Mouse (Mus musculus): Measurements from ENCODE around the gene Map1lc3a.

Gene Map1lc3a

DNA sequence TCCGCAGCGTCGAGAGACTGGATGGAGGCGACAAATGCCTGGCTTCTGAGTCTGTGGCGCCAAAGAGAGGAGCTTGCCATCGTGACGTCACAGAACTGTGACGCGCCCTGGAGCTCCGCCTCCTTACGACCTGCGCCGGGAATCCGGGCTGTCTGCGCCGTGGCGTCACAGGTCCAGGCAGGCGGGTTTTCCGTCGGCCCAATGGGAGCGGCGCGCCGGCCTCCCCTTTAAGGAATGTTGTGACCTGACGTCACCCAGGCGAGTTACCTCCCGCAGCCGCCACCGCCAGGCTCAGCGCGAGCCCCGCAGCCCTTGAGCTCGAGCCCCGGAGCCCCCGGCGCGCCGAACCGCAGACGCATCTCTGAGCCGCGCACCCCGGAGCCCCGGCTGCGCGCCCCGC lies at the start of gene Map1lc3a:
TSS of gene Map1lc3a (plus strand) at position 103 of the 400 bp plus-strand sequence.
- peak; percentile 94 for DNase-seq (ENCODE audit: low spot score)

DNA sequence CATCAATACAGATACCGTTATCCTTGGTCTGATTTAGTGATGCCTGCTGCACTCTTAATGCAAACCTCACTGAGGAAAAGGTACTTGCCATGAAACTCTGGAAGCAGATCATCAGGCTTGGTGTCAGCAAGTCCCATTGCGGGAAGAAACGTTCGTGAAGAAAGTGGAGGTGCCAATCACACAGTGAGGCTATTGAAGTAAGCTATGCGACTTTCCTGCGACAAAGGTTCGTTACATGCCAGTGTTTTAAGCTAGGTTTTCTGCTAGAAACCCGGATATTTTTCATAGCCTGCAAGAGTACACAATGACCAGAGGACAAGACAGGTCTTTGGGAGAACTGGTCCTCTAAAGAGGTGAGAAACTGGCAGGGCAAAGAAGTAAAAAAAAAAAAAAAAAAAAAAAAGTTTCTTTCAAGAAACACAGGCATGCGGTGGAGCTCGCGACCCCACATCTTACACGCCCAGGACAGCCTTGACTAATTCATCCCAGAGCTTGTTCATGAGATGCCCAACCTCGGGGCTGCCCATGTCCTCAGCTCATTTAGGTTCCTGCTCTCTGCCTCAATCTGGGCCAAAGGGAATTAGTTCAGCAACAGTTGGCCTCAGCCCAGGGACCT lies 40.2 kb upstream of the Map1lc3a start:
- DNase-seq (ENCODE audit: low spot score), result no peak

DNA sequence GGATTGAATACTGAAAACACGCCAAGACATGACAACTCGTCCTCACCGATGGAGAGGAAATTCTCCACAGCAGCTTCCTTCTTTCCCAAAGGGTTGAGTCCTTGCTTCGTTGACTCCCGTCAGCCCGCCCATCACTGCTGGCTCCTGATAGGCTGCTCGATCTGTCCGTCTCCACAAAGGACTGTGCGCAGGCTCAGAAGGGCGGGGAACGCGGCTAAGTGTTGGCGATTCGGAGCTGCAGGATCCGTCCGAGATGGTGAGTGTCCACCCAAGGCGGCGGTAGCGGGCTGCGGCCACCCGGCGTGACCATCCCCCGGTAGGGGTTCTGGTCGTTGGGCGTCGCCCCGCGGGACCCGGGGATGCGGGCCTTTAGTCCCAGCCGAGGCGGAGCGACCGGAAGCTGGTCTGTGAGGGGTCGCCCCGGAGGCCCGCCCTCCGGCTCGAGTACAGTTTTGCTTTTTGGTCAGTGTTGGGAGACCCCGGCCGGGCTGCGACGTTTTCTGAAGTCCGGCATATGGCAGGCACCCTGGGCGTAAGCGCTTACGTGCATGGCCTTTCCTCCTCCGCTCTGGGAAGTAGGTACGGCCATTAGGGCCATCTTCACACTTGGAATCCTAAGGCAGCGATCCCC lies 39.6 kb upstream of the Map1lc3a start, which contains the start of gene Dynlrb1:
TSS of gene Dynlrb1 (plus strand) at position 172 of the 631 bp plus-strand sequence.
- DNase-seq (ENCODE audit: low spot score), result peak; percentile 99

DNA sequence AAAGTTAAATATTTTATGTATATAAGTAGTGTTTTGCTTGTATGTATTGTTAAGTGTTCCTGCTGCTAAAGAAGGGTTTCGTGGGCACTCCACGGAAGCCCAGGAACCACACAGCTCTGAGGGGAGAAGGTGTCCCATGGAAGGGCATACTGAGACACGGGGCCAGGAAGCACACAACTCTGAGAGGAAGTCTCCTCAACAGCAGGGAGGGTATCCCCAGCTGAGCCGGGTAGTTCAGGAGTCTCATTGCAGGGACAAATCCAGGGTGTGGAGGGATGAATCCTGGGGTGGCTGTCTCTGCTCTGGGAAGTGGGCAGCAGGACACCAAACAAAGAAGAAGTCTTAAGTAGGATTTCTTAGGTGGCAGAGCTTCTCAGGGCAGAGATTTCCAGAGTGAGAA lies 38.8 kb upstream of the Map1lc3a start:
- DNase-seq (ENCODE audit: low spot score), result no peak

DNA sequence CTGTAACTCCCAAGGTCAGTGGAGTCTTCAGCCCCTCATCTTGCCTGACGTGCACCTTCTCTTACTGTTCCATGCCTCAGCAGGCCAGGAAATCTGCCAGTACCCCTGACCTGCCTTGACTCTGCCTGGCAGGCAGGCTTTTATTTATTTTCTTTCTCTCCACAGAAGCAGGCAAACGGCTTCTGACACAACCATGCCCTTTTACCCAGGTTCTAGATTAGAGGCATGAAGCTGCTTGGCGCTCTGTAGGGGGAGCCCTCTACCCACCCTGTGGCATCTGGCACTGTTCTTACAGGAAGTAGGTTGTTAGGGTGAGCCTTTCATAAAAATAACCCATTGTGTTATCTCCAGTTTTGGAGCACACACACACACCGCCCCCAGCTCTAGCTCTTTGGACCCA lies 35.2 kb upstream of the Map1lc3a start:
- DNase-seq (ENCODE audit: low spot score), result no peak

DNA sequence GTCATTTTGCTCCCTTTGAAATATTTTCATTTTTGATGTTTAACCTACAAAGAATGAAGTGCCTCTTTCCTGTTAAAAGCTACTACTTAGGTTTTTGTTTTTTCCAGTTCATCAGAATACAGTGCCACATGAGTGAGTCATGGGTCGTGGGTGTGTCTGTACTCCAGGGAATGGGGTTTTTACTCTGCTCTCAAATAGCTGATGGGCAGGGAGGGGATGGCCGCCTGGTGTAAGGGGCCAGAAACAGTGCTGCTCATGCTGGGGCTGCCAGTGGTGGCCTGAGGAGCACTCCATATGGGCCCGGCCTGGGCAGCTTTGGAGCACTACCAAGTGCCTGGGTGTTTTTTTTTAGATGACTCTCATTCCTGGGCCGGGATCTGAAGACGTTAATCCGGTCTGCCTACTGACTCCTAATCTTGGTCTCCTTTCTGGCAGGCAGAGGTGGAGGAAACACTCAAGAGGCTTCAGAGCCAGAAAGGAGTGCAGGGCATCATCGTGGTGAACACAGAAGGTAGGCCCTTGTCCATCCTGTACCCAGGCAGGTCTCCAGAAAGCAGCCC lies 33.7 kb upstream of the Map1lc3a start:
- no peak for DNase-seq (ENCODE audit: low spot score)

DNA sequence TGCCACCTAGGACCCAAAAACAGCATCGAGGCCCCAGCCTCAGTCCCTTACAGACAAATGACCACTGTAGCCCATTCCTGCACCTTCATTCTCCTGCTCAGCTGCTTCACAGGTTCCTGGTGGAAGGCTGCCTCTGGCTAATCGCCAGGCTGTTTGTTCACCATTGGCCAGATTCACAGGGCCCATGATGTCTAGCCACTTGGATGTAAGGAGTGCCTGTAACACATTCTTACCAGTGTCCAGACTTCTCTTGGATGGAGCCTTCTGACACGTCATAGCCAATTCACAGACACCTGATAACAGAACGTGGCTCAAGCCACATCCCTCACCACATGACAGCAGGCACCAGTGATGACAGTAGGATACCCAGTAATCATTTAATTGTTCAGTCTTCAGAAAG lies 29.9 kb upstream of the Map1lc3a start:
- DNase-seq (ENCODE audit: low spot score), result no peak

DNA sequence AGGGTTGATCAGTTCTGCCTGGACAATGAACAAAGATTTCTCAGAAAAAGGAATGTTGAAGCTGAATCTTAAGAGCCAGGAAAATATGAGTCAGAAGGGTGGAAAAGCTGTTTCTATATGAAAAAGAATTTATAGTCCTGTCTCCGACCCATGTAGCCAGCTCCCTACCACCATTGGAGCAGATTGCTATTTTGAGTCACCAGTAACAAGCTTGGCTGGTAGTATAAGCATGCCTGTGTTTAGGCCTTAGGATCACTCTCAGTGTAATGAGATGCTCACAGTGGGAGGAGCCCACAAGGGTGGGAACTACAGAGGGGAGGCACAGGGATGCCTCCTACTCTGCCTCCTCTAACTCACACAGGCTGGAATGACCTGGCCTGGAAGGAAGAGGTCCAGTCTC lies 27.9 kb upstream of the Map1lc3a start:
- DNase-seq (ENCODE audit: low spot score), result no peak

DNA sequence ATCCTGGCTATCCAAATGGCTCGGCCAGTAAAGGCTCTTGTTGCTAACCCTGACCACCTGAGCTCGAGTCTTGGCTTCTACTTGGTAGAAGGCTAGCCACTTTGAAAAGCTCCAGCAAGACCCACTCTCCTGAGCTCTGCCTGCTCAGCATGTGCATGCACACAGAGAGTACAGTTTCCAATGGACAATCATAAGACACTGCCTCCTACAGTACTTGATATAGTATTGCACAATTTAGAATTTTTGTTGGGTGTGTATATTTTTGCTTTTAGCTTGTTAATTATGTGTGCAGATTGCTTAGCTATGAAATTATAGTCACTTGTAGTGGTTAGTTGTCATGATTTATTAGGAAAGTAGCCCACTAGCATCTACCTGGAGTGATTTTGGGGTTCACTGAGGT lies 27.4 kb upstream of the Map1lc3a start:
- no peak for DNase-seq (ENCODE audit: low spot score)

DNA sequence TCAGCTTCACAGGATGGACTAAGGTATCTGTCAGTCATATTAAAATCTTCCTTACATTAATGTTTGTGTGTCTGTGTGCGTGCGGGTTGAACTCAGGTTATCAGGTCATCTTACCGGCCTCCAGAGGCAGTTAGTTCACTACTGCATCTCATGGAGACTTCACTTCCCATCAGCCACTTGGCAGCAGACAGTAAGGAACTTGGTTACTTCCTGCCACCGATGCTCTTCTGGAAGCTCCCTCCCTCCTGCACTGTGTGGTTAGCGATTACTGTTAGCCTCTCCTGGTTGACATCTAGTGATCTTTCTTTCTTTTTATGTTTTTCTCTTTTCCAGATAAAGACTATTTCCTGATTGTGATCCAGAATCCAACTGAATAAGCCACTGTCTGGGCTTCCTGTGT lies 26.5 kb upstream of the Map1lc3a start:
- DNase-seq (ENCODE audit: low spot score), result no peak

DNA sequence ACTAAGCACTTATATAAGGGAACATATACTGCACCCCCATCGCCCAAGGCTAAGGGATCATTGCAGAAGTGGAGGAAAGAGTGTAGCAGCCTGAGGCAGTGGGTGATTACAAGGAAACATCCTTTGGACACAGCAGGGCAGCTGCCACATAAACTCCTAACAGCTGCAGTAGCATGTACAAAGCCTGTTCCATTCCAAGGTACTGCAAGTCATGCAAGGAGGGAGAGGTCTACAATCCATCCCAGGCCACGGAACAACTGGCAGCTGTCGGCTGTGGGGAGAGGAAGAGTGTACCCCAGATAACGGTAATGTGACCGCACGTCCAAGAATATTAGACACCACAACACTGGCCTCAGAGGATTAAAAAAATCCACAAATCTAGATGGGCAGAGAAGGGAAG lies 10.6 kb upstream of the Map1lc3a start:
- no peak for DNase-seq (ENCODE audit: low spot score)

DNA sequence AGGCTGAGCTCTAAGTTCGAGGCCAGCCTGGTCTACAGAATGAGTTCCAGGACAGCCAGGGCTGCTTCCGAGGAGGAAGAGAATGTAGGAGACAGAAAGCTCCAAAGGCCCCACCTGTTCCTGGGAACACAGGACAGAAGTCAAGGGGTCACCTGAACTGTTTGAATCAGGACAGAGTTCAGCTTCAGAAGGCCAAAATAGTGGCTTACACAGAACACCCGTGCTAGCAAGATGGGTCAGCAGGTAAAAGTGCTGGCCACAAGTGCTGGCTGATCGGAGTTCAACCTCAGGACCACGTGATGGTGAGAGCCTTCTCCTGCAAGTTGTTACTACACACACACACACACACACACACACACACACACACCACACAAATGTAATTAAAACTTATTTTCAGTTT lies 9.2 kb upstream of the Map1lc3a start:
- peak; percentile 47 for DNase-seq (ENCODE audit: low spot score)

DNA sequence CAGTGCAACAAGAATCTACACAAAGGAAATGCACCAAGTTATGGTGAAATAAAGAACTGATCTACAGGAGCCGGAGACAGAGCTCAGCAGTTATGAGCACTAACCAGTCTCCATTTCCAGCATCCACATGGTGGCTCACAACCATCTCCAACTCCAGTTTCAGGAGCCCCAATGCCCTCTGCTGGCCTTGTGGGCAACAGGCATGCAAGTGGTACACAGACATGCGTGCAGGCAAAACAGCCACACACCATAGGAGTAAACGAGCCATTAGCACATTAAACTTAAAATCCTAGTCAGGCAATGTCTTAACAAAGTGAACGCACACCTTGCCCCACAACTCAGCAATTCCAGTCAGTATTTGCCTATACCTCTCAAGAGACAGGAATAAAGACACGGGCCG lies 4.1 kb upstream of the Map1lc3a start:
- no peak for DNase-seq (ENCODE audit: low spot score)

DNA sequence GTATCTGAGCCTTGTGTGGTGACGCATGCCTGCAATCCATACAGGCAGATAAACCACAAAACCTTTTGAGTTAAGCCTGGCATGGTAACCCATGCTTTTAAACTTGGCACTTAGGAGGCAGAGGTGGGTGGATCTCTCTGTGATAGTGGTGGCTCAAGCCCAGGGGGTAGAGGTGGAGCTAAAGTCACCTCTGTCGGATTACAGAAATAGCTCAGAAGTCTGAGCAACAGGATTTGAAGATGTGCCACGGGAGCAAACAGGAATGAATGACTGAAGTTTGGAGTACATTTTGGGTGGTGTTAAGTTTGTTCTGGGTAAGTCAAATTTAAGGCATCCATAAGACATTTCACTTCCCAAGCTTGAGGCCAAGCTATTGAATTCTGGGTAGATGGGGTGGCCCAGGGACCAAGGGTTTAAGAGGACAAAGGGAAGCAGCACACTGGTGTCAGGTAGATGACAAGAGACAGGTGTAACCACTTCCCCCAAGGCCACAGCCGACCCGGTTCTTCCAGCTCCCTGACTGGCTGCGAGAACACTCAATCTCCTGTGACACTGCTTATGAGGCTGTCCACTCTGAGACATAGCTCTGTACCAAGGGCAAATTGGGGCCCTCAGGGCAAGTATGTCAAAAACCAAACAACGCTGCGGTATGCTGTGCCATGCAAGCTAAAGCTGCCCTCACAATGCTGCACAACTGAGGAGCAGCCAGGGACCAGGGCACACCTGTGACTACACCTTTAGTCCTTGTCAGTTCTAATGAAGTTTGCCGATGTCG lies 3.5 kb upstream of the Map1lc3a start:
- no peak for DNase-seq (ENCODE audit: low spot score)

DNA sequence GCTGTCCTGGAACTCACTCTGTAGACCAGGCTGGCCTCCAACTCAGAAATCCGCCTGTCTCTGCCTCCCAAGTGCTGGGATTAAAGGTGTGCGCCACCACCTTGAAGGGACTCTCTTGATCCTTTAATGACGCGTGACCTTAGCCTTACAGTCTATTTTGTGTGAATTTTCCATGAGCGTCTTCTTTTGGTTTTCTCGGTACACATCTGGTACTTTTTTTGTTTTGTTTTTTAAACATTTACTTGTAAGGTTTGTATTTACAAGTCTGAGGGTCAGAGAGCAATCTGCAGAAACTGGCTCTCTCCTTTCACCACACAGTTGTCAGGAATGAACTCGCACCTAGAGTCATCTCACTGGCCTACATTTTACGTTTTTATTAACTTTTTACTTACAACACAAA lies 2.5 kb upstream of the Map1lc3a start:
- DNase-seq (ENCODE audit: low spot score), result no peak

DNA sequence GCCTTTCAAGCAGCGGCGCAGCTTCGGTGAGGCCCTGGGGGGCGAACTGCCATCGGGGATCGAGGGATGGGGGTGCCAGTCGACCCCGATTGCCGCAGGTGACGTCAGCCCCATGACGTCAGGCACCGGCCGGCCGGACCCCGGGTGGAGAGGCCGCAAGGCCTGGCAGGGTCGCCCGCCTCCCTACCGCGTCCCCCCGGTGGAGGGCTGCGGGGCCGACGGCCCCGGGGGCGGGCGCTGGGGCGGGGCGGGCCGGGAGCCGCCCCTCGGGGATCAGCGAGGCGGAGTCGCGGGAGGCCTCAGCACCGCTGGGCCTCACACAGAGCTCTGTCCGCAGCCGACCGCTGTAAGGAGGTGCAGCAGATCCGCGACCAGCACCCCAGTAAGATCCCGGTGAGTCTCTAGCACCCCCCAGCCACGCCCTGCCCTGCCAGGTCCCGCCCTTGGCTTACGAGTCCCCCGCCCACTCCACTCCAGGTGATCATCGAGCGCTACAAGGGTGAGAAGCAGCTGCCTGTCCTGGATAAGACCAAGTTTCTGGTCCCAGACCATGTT lies 601 bp downstream of the Map1lc3a start:
- peak; percentile 80 for DNase-seq (ENCODE audit: low spot score)

DNA sequence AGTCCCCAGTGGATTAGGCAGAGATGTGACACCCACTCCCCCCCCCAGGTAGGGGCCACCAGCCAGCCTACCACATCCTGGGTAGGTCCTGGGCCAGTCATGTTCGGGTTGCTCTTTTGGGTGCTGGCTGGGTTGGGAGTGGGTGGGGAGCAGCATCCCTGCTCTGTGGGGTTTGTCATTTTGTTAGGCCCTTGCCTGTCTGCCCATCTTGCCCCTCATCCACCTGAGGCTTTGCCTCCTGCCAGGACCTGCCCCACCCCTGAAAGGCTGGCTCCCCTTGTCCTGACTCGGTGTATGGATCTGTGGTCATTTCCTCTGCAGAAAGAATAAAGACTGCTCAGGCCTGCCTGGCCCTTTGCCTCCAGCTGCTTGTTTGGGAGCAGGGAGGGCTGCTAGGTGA lies 1.6 kb downstream of the Map1lc3a start:
- DNase-seq (ENCODE audit: low spot score), result no peak

DNA sequence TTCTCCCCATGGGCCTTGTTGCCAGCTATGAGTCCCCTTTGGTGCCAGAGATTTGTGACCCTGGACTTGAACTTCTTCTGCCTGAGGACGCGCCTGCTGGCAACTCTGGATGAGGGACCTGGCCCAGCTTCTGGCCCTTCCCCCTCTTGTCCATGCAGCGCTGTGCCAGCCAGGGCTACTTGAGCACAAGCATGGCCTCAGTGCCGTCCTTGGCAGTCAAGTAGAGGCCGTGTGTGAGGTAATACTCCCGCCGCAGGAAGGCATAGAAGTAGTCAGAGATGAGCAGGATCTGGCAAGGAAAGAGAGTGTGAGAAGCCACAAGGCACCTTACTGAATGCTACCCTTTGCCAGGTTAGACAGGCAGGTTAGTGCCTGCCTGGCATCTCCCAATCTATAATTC lies 2.3 kb downstream of the Map1lc3a start:
- DNase-seq (ENCODE audit: low spot score), result no peak

DNA sequence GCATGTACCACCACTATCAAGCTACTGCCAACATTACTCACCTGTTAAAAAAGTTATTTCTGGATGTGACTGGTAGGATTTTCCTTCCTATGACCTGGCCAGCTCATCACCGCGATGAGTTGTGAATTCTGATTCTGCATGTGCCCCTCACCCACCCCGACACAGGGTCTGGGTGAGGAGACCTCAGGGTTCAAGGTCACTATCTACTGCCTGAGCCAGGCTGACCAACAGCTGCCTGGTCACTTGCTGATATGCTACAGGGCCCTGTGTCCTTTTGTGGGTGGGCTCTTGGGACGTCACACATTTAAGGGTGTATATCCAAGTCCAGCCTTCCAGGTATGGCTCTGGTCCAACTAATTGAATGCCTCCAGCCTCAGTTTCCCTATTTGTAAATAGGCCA lies 3.1 kb downstream of the Map1lc3a start:
- no peak for DNase-seq (ENCODE audit: low spot score)

DNA sequence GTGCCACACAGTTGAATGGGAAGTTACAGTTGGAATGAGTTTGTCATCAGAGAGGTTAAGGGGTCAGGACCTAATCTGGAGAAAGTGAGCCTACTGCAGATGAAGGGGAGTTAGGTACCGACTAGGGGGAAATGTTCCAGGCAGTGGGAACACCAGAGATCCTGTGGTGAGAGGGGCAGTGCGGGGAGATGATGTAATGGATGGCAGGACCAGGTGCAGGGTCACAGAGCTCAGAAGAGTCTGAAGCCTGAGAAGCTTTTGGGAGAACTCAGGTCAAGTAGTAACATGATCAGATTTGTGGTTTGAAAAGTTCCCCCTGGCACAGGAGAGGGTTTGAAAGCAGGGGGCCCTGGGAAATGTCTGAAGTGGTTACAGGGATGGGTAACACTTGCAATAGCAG lies 4.0 kb downstream of the Map1lc3a start:
- no peak for DNase-seq (ENCODE audit: low spot score)

DNA sequence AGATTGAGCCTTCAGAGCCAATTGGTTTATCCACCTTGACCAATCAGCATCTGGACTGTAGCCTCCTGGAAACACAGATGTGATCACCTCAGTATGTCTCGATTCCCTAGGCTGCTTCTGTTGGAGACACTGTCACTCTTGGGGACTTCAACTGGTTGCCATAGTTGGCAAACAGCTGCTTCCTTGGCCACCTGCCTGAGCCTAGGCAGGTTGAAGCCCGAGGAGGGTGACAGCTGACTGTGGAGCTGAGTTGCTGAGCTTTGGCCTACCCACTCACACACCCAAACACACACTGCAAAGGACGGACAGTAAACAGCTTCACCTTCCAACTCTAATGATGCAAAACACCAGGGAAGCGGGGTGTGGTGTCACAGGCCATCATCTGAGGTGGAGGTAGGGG lies 7.7 kb downstream of the Map1lc3a start:
- no peak for DNase-seq (ENCODE audit: low spot score)

DNA sequence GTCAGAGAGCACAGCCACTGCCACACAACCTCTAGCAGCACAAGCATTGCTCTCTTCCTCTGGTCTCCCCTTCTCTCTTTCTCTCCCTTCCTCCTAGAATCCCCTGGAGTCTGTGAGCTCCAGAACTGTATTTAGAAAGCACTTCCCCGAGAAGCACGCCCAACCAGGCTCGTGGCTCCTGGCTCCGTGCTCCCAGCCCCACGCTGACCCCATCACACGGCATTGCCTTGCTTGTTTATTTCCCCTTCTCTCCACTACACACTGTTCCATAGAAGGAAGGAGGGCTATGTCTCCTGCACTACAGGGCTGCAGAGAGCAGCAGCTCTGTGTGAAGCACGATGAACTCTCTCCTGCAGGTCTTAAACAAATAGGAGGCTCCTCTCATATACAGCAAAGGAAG lies 8.6 kb downstream of the Map1lc3a start:
- DNase-seq (ENCODE audit: low spot score), result no peak

DNA sequence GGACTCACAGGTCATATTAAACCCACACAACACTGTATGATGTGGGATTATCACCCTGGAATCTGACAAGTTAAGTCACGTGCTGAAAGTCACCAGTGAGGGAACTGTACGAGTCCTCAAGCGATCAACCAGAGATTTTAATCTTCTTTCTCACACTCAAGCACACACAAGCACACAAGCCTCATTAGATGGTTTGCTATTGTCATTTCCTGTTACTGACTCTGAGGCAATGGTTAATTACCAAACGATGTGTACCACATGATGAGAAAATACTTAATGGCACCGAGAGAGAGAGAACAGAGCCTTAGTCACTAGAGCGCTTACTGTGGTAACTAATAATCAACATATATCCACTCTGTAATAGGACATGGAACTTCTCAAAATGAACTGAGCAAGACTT lies 9.6 kb downstream of the Map1lc3a start:
- DNase-seq (ENCODE audit: low spot score), result no peak
